Comparison of ENCODE assay signal across 9 mouse cellular contexts in genomic region chr5:148443734-148444133, GRCm38 (mm10). TPM values are rescaled to one million over a fixed set of nuclear protein-coding genes. Genes with fewer than 3 reads are reported as not detected.
DNase-seq lines count a peak whose midpoint lies in the region; ATAC-seq and TF ChIP-seq lines count a peak whose summit lies in the region.
"Had no signal": no experiment of that assay in that cellular context is flagged by ENCODE, and none has a peak within 500 bp of the region (broad histone marks: within the 10 kb centered on the region; RNA-seq: fewer than 3 reads in every experiment).

No protein-coding gene starts in this region.

- H3K9ac ChIP-seq in liver, embryonic 11.5 days (ENCODE audit: low read depth, low read length) = no peak overlapping the region
- H3K9ac ChIP-seq: embryonic facial prominence, embryonic 12.5 days had no signal

- intact Hi-C loops in left cerebral cortex, postnatal 4 days (cut with DNase I) = no loop called here
- intact Hi-C loops in left cerebral cortex, adult 2 months (cut with DNase I) = no loop called here
- intact Hi-C loops in heart, postnatal 25 days (cut with DNase I) = no loop called here

- WGBS in liver, embryonic 11.5 days = 69% methylated on average over 5 of the region's 5 CpGs
- 93% methylated on average over 5 of the region's 5 CpGs for WGBS in thymus, adult 2 months

- no peaks in the 10 kb centered on the region for H3K9me3 ChIP-seq in liver, embryonic 11.5 days (ENCODE audit: control insufficient read depth, low read length)
- H3K9me3 ChIP-seq: embryonic facial prominence, embryonic 12.5 days had no signal

- no peak for TF ChIP-seq CTCF in left cerebral cortex, adult 2 months (IDR thresholded peaks at IDR 0.05)
- no peak for TF ChIP-seq CTCF in thymus, adult 2 months (IDR thresholded peaks at IDR 0.05; ENCODE audit: borderline replicate concordance, control insufficient read depth, extremely low read depth, insufficient read depth, low read length, poor library complexity)

- no peaks in the 10 kb centered on the region for H3K27me3 ChIP-seq in liver, embryonic 11.5 days (replicated peaks; ENCODE audit: control insufficient read depth, insufficient read depth, low read length)
- H3K27me3 ChIP-seq in thymus, adult 2 months (ENCODE audit: control insufficient read depth, insufficient read depth, low read length) = no peaks in the 10 kb centered on the region
- H3K27me3 ChIP-seq: embryonic facial prominence, embryonic 12.5 days had no signal

- H3K36me3 ChIP-seq in liver, embryonic 11.5 days (ENCODE audit: control insufficient read depth, insufficient read depth, low read length) = no peaks in the 10 kb centered on the region
- H3K36me3 ChIP-seq in thymus, adult 2 months (ENCODE audit: control insufficient read depth, insufficient read depth, low read length) = no peaks in the 10 kb centered on the region
- H3K36me3 ChIP-seq: embryonic facial prominence, embryonic 12.5 days had no signal

- no peak for TF ChIP-seq POLR2A in thymus, adult 2 months (IDR thresholded peaks at IDR 0.05; ENCODE audit: control insufficient read depth, extremely low read depth, insufficient read depth, low read length, poor library complexity)

- ATAC-seq in liver, embryonic 11.5 days (replicated peaks; ENCODE audit: low FRiP score) = no peak
- no peak for ATAC-seq in megakaryocyte progenitor cell, adult 5-6 weeks (replicated peaks; ENCODE audit: poor library complexity)

- H3K4me2 ChIP-seq in liver, embryonic 11.5 days = no peak overlapping the region
- H3K4me2 ChIP-seq: embryonic facial prominence, embryonic 12.5 days had no signal

- no peaks in the 10 kb centered on the region for H3K4me1 ChIP-seq in liver, embryonic 11.5 days (replicated peaks; ENCODE audit: control insufficient read depth, insufficient read depth, low read length)
- H3K4me1 ChIP-seq in thymus, adult 2 months (replicated peaks; ENCODE audit: control insufficient read depth, insufficient read depth, low read length) = no peaks in the 10 kb centered on the region
- H3K4me1 ChIP-seq: embryonic facial prominence, embryonic 12.5 days had no signal

- DNase-seq in left cerebral cortex, postnatal 4 days = peak; percentile 70
- no peak for DNase-seq in left cerebral cortex, adult 2 months (ENCODE audit: extremely low spot score in 1 of 2, low spot score in 2 of 2)
- peak; percentile 68 for DNase-seq in fat pad, adult 2 months (ENCODE audit: extremely low read depth, low read depth, low spot score)
- peak; percentile 39 for DNase-seq in heart, postnatal 25 days (ENCODE audit: low spot score)
- peak; percentile 55 for DNase-seq in lung, postnatal 25 days (ENCODE audit: low spot score)
- no peak for DNase-seq in liver, embryonic 11.5 days (ENCODE audit: low spot score)
- no peak for DNase-seq in thymus, adult 2 months

- no peak overlapping the region for H3K4me3 ChIP-seq in left cerebral cortex, adult 2 months
- no peak overlapping the region for H3K4me3 ChIP-seq in liver, embryonic 11.5 days (ENCODE audit: low read depth, low read length)
- no peak overlapping the region for H3K4me3 ChIP-seq in thymus, adult 2 months (ENCODE audit: control insufficient read depth, insufficient read depth, low read length)
- H3K4me3 ChIP-seq: embryonic facial prominence, embryonic 12.5 days had no signal

- no peak overlapping the region for H3K27ac ChIP-seq in left cerebral cortex, adult 2 months
- H3K27ac ChIP-seq in liver, embryonic 11.5 days (ENCODE audit: low read depth, low read length) = no peak overlapping the region
- H3K27ac ChIP-seq in thymus, adult 2 months (ENCODE audit: control insufficient read depth, insufficient read depth, low read length) = no peak overlapping the region
- H3K27ac ChIP-seq: embryonic facial prominence, embryonic 12.5 days had no signal

RNA-seq across cellular contexts. Expression of gene Slc7a1, which starts 44.0 kb away (rescaled TPM):
- total RNA-seq in left cerebral cortex, postnatal 4 days (2021) = 10 to 100 TPM; 78.1 to 82.9 TPM
- total RNA-seq in left cerebral cortex, adult 2 months (2021) = 10 to 100 TPM; 27.3 to 28.7 TPM
- total RNA-seq in heart, postnatal 25 days (2021) = 10 to 100 TPM; 10.7 to 15.0 TPM
- polyA plus RNA-seq in liver, embryonic 11.5 days (2014; fragmentation: Nextera tagmentation; extraction: Ambion mirVana) = 58.4 and 63.4 TPM in 2 replicates
- 36.0 and 37.7 TPM in 2 replicates for total RNA-seq in megakaryocyte progenitor cell, adult 5-6 weeks (2015)
- 14.9 and 15.3 TPM in 2 replicates for total RNA-seq in megakaryocyte progenitor cell, adult 5-6 weeks (2017)
- 12.8 and 17.2 TPM in 2 replicates for polyA plus RNA-seq in thymus, adult 2 months (2012; rRNA removed)

Comparison
In these comparisons a context has a peak if more than half of its experiments do, and no peak if none do; other contexts are left out.
1. DNase-seq: peak in left cerebral cortex, postnatal 4 days (single experiment), fat pad, adult 2 months (single experiment), heart, postnatal 25 days (single experiment) and lung, postnatal 25 days (single experiment); none in left cerebral cortex, adult 2 months (0 of 2), liver, embryonic 11.5 days (single experiment) and thymus, adult 2 months (single experiment).